Mouse (Mus musculus) adrenal gland, postnatal 4 days (tissue): Measurements from ENCODE around the gene Zic5. TPM values are rescaled to one million over a fixed set of nuclear protein-coding genes. Genes with fewer than 3 reads are reported as not detected.

ENCODE experiments used
- DNase-seq, 2 experiments: peaks; one replicate each; pipeline ENCODE4 v3.0.0; 2021 to 2022; ENCODE audit warnings: low spot score in 2 of 2, mixed read lengths in 2 of 2
- total RNA-seq, 2 experiments: library from RNA; stranded (reverse); gene quantifications; 2 replicates each; pipeline ENCODE4 v1.2.3; 2021

Zic5 gene
- total RNA-seq, 2 experiments from 2014 or later: 0.40 TPM; not detected in 1

DNA sequence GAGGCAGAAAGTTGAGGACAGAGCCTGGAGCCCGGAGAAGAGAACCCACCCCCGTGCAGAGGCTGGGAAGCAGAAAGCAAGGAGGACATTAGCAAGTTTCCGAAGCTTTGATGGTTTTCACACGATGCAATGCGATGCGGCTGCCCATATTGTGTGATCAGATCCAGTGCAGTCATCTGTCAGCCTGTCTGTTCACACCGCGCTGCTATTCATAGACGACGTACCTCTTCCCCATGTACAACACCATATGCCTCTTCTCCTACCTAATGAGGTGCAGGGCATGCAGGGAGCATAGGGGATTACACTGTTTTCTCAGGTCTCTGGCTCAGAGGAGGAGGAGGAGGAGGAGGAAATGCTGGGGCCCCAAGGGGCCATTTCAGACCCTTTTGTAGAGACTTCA lies 28.6 kb downstream of the Zic5 start:
- no peak for DNase-seq

DNA sequence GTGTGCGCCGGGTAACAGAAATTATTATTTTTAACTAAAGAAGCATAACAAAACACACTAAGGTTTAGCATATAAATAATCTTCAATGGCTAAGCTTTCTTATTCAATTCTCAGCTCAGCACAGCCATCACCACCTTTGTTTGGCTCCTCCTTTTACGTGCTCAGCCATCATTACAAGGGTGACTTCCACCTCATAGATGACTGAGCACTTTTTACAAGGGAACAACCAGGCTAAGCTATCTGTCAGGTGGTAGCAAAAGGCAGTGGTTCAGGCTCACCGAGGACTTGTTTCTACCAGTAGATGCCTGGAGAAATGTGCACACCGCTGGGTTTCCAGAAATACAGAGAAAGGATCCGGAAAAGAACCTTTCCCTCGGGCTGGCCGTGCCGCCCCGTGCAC lies 31.4 kb downstream of the Zic5 start:
- DNase-seq: no peak

DNA sequence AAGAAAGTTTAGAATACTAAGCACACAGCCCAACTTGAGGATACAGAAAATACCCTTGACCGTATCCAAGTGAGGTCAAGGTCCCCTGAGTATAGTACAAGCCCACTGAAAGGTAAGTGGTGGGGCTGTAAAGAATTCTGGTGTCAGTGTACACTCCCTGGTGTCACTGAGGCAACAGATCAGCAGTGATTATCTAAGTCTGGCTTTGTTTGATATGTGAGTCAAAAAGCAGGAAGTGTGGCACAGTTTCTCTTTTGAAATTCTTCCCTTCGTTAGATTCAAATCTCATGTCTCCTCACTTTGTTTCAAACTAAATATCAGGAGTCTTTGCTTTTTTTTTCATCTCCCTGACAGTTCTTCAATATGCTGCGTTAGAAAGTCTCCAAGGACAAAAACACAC lies 32.9 kb downstream of the Zic5 start:
- no peak for DNase-seq

DNA sequence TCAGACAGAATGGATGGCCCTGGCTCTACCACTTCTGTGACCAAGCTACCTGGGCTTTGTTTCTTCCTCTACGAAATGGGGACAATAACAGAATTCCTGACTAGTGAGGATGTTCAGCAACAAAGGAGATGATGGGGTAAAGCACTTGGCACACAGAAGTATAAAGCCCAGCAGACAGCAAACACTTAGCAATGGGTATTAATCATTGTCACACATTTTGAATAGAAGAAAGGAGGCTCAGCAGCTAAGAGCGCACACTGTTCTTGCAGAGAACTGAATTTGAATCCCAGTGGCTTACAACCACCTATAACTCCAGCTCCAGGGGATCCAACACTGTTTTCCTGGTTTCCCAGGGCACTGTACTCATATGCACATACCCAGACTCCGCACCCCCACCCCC lies 37.8 kb downstream of the Zic5 start:
- no peak for DNase-seq

DNA sequence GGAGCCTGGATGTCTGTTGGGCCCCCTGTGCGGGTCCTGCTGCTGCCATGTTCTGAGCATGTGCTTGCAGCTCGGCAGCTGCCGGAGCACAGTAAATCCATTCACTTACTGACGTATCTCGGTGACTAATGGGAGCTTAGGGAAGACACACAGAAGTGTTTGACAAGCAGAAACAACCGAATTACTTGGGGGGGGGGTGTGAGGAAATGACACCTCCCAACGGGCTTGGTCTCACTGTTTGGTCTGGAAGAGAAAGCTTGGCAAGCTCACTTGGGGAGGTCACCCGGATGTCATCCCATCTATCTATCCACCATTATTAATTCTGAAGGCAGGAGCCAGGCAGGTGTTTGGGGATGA lies 38.3 kb downstream of the Zic5 start:
- DNase-seq: no peak

DNA sequence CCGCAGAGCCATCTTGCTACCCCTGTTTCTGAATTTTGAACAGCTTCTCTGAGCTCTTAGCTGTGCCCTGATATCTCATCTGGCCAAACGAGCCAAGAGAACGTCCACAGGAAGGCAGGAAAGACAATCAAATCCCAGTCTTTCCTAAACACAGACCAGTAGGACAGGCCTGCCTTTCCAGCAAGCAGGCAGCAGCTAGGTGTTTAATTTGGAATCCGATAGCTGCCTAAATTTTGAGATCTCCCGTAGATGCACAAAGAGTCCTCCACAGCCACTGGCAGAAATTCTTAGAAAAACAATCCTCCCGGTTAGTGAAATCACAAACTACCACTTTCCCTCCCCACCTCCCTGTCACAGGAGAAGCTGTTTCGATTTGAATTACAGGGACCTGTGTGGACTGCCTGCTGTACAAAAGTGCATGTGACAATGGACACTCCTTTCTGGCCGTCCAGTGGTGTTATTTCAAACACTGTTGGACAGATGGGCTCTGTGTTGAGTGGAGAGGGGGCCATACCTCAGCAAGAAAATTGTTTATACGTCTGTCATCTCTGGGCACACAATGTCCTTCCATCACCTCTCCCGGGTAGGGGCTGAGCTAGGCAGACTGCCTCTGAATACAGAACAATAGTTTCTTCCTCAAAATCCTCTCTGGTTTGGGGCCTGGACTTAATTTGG lies 38.8 kb downstream of the Zic5 start:
- DNase-seq: no peak

DNA sequence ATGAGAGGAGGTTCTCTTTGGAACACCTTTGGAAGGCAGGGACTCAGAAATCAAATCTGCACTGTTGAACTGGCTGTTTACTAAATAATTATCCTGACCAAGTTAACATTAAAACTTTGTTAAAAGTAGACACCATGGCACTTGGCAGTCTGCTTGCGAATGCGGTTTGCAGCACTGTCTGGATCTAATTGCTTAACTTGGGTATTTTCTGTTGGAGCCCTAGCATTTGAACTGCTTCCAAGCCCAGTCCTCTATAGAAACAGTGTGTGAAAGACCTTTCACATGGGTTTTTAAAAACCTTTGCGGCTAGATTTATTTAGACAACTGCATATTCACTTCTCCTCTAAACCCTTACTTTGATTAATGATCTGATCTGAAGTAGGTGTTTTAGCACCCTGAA lies 41.0 kb downstream of the Zic5 start:
- DNase-seq: no peak

DNA sequence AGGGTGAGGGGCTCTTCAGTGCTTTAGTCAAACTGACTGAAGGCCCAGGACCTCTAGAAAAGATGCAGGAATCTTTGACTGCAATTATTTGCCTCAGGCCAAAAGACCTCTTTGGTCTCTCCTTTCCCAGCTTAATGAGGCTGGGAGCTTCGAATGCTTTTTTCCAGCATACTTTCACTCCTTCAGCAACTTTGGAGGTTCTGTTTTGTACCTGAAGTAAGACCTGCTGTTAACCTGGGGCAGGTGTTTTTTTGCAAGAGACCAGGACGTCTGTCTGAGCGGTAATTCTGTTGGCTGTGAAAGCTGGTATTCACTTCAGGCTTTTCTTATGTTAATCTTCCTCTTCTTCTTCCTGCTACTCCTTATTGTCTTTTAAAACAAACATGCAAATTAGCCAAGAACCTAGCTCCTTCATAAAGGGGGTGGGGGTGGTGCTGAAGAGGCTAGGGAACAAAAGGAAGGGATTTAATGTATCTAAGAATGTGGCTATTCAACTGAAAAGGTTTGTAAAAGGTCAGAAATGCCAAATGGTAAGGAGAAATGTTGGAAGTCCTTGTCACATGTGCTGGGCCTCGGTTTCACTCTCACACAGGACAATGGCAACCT lies 49.2 kb downstream of the Zic5 start:
- DNase-seq: no peak

DNA sequence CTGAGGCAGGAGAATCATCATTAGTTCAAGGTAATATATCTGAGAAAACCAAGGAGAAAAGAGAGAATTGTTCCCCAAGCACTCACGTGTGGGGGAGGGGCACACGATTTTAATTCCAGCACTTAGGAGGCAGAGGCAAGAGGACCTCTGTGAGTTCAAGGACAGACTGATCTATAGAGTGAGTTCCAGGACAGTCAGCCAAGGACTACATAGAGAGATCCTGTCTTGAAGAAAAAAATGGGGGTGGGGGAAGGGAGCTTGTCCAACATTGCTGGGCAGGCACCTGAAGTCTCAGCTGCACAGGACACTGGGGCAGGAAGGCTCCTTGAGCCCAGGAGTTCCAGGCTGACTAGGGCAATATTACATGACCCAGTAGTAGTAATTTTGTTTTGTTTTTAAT lies 50.7 kb downstream of the Zic5 start:
- DNase-seq: no peak

DNA sequence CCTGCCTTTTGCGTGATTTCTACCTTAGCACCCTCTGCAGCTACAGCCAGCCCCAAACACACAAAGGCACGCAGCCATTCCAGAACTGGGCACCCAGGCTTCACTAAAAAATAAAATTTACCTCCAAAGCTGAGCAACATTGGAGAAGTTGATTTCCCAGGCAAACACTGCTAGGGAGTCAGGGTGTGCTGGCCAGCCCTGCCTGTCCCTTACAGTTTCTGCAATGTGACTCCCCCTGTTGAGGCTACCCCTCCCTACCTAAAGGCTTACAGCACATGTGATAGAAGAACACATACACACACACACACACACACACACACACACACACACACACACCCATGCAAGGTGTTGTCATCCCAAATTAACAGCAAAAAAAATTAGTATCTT lies 51.9 kb downstream of the Zic5 start:
- DNase-seq: no peak

DNA sequence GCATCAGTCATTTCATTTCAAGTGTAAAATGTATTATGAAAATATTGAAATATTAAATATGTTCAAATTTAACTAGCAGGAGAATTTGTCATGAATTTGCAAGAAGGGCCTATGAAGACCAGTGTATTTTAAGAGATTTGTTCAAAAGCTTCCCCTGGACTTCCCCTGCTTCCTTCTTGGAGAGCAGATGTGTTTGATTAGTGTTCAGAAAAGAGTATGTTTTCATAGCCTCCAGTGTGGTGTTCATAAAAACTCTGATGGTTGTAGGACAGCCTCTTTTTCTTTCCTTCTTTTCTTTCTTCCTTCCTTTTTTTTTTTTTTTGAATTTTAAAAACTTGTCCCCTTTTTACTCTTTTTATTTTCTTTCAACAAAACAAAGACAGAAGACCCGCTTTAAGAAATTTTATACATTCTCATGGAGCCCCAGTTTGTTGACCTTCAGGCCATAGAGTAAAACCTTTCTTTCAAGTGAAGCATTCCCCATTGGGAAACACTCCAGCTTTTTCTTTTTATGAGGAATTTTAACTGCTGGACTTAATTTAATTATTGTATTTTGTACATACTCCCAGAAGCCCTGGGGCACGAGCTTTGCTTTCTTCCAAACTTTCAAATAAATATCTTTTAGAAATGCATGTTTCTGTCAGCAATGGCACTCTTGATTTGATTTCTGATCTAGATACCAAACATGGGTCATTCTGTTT lies 52.5 kb downstream of the Zic5 start:
- no peak for DNase-seq

Other genes with a start within 250 kb of the Zic5 start
- gene Gm5089, start 14.6 kb downstream of the Zic5 start, total RNA-seq: not detected
- gene Zic2, start 9.8 kb upstream of the Zic5 start, total RNA-seq: 1 to 10 TPM in 1 of 2 experiments, under 1 TPM in 1; 0.22 to 1.4 TPM
- gene Gm10837, start 24.9 kb upstream of the Zic5 start, total RNA-seq: not detected
- 10 to 100 TPM; 63.2 to 64.4 TPM for gene Pcca, start 68.6 kb upstream of the Zic5 start, total RNA-seq